Mouse (Mus musculus) hindlimb bud, embryonic 11.5 days (tissue): ENCODE results near the gene Gemin6.
"Not testable (repeated sequence)": the region's sequence is repeated elsewhere in the genome, so short reads cannot be mapped to it uniquely, and the experiment has no call there.

ENCODE experiments used
- DNase-seq: peaks from one replicate; pipeline ENCODE4 v3.0.0-alpha.2; 2012; ENCODE audit warnings: low read depth, low spot score; ENCODE audit errors: extremely low spot score

Gene Gemin6

GRCm38 (mm10) chr17:80224326-80225116 is at the start of gene Gemin6:
Gene Gemin6 (plus strand): TSS chr17:80224441.
- DNase-seq: peak; percentile 82

- DNase-seq: no peak
Observed at GRCm38 (mm10) chr17:80174699-80175385, 49.4 kb upstream of the Gemin6 start.

- no peak for DNase-seq
Observed at GRCm38 (mm10) chr17:80175386-80175739, 48.9 kb upstream of the Gemin6 start.

GRCm38 (mm10) chr17:80175966-80176365 is 48.3 kb upstream of the Gemin6 start:
- no peak for DNase-seq

GRCm38 (mm10) chr17:80178846-80179245 is 45.4 kb upstream of the Gemin6 start:
- not testable (repeated sequence) for DNase-seq

GRCm38 (mm10) chr17:80179959-80180358 is 44.3 kb upstream of the Gemin6 start:
- peak; percentile 61 for DNase-seq

GRCm38 (mm10) chr17:80180468-80180867 is 43.8 kb upstream of the Gemin6 start:
- no peak for DNase-seq

- DNase-seq: no peak
Observed at GRCm38 (mm10) chr17:80183615-80184014, 40.6 kb upstream of the Gemin6 start.

GRCm38 (mm10) chr17:80193075-80193474 is 31.2 kb upstream of the Gemin6 start:
- DNase-seq: no peak

- DNase-seq: no peak
Observed at GRCm38 (mm10) chr17:80199160-80199778, 25.0 kb upstream of the Gemin6 start.

- DNase-seq: no peak
Observed at GRCm38 (mm10) chr17:80205657-80206056, 18.6 kb upstream of the Gemin6 start.

- no peak for DNase-seq
Observed at GRCm38 (mm10) chr17:80206301-80206670, 18.0 kb upstream of the Gemin6 start.

GRCm38 (mm10) chr17:80206671-80207581 is 17.3 kb upstream of the Gemin6 start, which contains the start of the genes Srsf7 and Ttc39d:
Gene Srsf7 (minus strand): TSS chr17:80207307.
Gene Ttc39d (plus strand): TSS chr17:80207460.
- peak; percentile 98 for DNase-seq

GRCm38 (mm10) chr17:80213998-80214397 is 10.2 kb upstream of the Gemin6 start:
- DNase-seq: not testable (repeated sequence)

GRCm38 (mm10) chr17:80220131-80220530 is 4.1 kb upstream of the Gemin6 start:
- DNase-seq: no peak

- DNase-seq: no peak
Observed at GRCm38 (mm10) chr17:80221202-80221601, 3.0 kb upstream of the Gemin6 start.

GRCm38 (mm10) chr17:80221890-80222628 is 2.2 kb upstream of the Gemin6 start:
- DNase-seq: no peak

GRCm38 (mm10) chr17:80223829-80224228 is 412 bp upstream of the Gemin6 start:
- DNase-seq: no peak

- DNase-seq: not testable (repeated sequence)
Observed at GRCm38 (mm10) chr17:80225142-80225541, 901 bp downstream of the Gemin6 start.

- DNase-seq: no peak
Observed at GRCm38 (mm10) chr17:80229396-80229795, 5.2 kb downstream of the Gemin6 start.
